Mouse (Mus musculus) 3T3-L1 (cell line): ENCODE results near the gene Mrap2.
A peak's percentile ranks its signal among the peaks of the same experiment; 100 is the strongest.
"Not testable (repeated sequence)": the region's sequence is repeated elsewhere in the genome, so short reads cannot be mapped to it uniquely, and the experiment has no call there.

Experiments
- DNase-seq: peaks from one replicate; pipeline ENCODE4 v3.0.0-alpha.2; 2015; ENCODE audit warnings: low read depth, low spot score

Gene Mrap2

GRCm38 (mm10) chr9:87144106-87144505 lies at the start of gene Mrap2:
Mrap2 (plus strand) TSS chr9:87144306.
- no peak for DNase-seq

GRCm38 (mm10) chr9:87097989-87098388 lies 46.1 kb upstream of the Mrap2 start:
- peak; percentile 67 for DNase-seq

GRCm38 (mm10) chr9:87115019-87115418 lies 29.1 kb upstream of the Mrap2 start:
- DNase-seq: peak; percentile 15

GRCm38 (mm10) chr9:87115456-87115931 lies 28.6 kb upstream of the Mrap2 start:
- peak; percentile 19 for DNase-seq

- DNase-seq: no peak
Observed at GRCm38 (mm10) chr9:87115978-87116377, 28.1 kb upstream of the Mrap2 start.

- no peak for DNase-seq
Observed at GRCm38 (mm10) chr9:87118996-87119395, 25.1 kb upstream of the Mrap2 start.

GRCm38 (mm10) chr9:87121956-87122493 lies 22.1 kb upstream of the Mrap2 start:
- DNase-seq: no peak

- not testable (repeated sequence) for DNase-seq
Observed at GRCm38 (mm10) chr9:87127046-87127445, 17.1 kb upstream of the Mrap2 start.

GRCm38 (mm10) chr9:87135765-87136558 lies 8.1 kb upstream of the Mrap2 start:
- no peak for DNase-seq

GRCm38 (mm10) chr9:87143076-87143475 lies 1.0 kb upstream of the Mrap2 start:
- no peak for DNase-seq

- no peak for DNase-seq
Observed at GRCm38 (mm10) chr9:87144532-87144931, 426 bp downstream of the Mrap2 start.

GRCm38 (mm10) chr9:87145180-87145579 lies 1.1 kb downstream of the Mrap2 start:
- DNase-seq: no peak

- DNase-seq: no peak
Observed at GRCm38 (mm10) chr9:87145671-87146070, 1.6 kb downstream of the Mrap2 start.

- DNase-seq: no peak
Observed at GRCm38 (mm10) chr9:87146400-87146799, 2.3 kb downstream of the Mrap2 start.

- DNase-seq: no peak
Observed at GRCm38 (mm10) chr9:87147927-87148326, 3.8 kb downstream of the Mrap2 start.

GRCm38 (mm10) chr9:87152641-87153325 lies 8.7 kb downstream of the Mrap2 start:
- no peak for DNase-seq

GRCm38 (mm10) chr9:87162559-87162958 lies 18.5 kb downstream of the Mrap2 start:
- DNase-seq: no peak

GRCm38 (mm10) chr9:87167001-87167830 lies 23.1 kb downstream of the Mrap2 start:
- DNase-seq: no peak

- DNase-seq: no peak
Observed at GRCm38 (mm10) chr9:87168051-87168450, 23.9 kb downstream of the Mrap2 start.

GRCm38 (mm10) chr9:87169144-87169543 lies 25.0 kb downstream of the Mrap2 start:
- no peak for DNase-seq

- DNase-seq: no peak
Observed at GRCm38 (mm10) chr9:87170891-87171290, 26.8 kb downstream of the Mrap2 start.

GRCm38 (mm10) chr9:87171517-87171916 lies 27.4 kb downstream of the Mrap2 start:
- DNase-seq: no peak
